Mouse (Mus musculus) ES-Bruce4 (cell line): ENCODE measurements around the gene Ccdc36.

Experiments
- CTCF ChIP-seq: IDR thresholded peaks from one replicate; pipeline ENCODE4 v1.8.1; 2011; ENCODE audit warnings: low read depth, low read length
- EP300 ChIP-seq: IDR thresholded peaks from 2 replicates; pipeline ENCODE4 v1.6.1; 2011; ENCODE audit warnings: low read depth, low read length; ENCODE audit not compliant: insufficient read depth
- POLR2A ChIP-seq: IDR thresholded peaks from one replicate; pipeline ENCODE4 v1.8.1; 2011; ENCODE audit warnings: low read length; ENCODE audit not compliant: insufficient read depth

GRCm38 (mm10) chr9:108412221-108412620 lies 16.1 kb downstream of the Ccdc36 start:
- no peak for TF ChIP-seq POLR2A
- no peak for TF ChIP-seq EP300
- no peak for TF ChIP-seq CTCF
